Comparison of ENCODE assay signal across 19 mouse cellular contexts in the genomic region with DNA sequence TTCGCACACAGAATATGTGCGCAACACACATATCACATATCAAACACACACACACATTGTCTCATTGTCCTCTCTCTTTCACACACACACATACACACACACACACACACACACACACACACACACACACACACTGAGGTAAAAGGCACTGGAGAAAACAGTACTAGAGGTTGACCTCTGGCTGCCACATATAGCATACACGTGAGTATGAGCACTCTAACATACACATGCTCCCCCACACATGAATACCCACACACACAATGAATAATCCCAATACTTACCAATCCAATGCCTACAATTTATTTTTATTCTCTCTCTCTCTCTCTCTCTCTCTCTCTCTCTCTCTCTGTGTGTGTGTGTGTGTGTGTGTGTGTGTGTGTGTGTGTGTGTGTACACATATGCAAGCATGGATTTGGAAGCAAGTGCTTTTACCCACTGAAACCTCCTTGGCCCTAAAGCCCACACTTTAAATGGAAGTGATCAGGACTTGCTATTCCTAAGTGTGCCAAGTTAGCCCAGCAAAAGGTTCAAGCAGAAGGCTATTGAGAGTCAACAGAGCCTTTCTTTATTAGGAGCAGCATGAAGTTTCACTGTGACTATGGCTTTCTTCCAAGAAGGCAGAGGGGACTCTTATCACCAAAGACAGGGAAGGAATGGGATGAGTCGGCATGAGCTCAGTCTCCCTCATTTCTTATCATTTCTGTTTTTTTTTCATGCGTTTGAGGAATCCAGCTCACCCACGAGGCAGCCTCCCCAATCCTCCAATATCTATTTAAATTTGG. TPM values are rescaled to one million over a fixed set of nuclear protein-coding genes. Genes with fewer than 3 reads are reported as not detected.
A peak's percentile ranks its signal among the peaks of the same experiment; 100 is the strongest.
DNase-seq lines count a peak whose midpoint lies in the region; ATAC-seq and TF ChIP-seq lines count a peak whose summit lies in the region.
"Had no signal": no experiment of that assay in that cellular context is flagged by ENCODE, and none has a peak within 500 bp of the region (broad histone marks: within the 10 kb centered on the region; RNA-seq: fewer than 3 reads in every experiment).

No protein-coding gene starts in this region.

- WGBS in small intestine, adult 2 months, result 57% methylated on average over 6 of the region's 6 CpGs

- no peak for TF ChIP-seq POLR2A in small intestine, adult 2 months (IDR thresholded peaks at IDR 0.05; ENCODE audit: low read depth, low read length)

- 0 out of 2 replicates have a peak overlapping the region, but pooled peaks have one; percentile 3 for H3K27ac ChIP-seq in small intestine, adult 2 months (ENCODE audit: insufficient read depth, low read depth, low read length)
- H3K27ac ChIP-seq: embryonic facial prominence, embryonic 15.5 days; hindbrain, embryonic 14.5 days; limb, embryonic 13.5 days; neural tube, embryonic 12.5 days had no signal

- DNase-seq in Muller cell, postnatal 12 days (ENCODE audit: inconsistent ontology term), result peak; percentile 24
- peak; percentile 71 for DNase-seq in liver
- DNase-seq in right cerebral cortex, postnatal 25 days, result no peak
- no peak for DNase-seq in cerebellum, adult 9-11 months
- DNase-seq: adrenal gland, adult 8-10 months; gastrocnemius, postnatal 10 days; kidney, adult 18-20 months; kidney, postnatal 25 days; layer of hippocampus, postnatal 36 days; thymus, adult 2 months had no signal

- H3K27me3 ChIP-seq in megakaryocyte, embryonic 14.5 days (replicated peaks), result no peaks in the 10 kb centered on the region
- no peaks in the 10 kb centered on the region for H3K27me3 ChIP-seq in small intestine, adult 2 months (ENCODE audit: control insufficient read depth, insufficient read depth, low read length)
- H3K27me3 ChIP-seq: embryonic facial prominence, embryonic 15.5 days; limb, embryonic 13.5 days; neural tube, embryonic 12.5 days had no signal

- H3K4me3 ChIP-seq in megakaryocyte, embryonic 14.5 days (replicated peaks), result peak overlapping the region; percentile 87
- no peak overlapping the region for H3K4me3 ChIP-seq in small intestine, adult 2 months (ENCODE audit: low read depth, low read length)
- H3K4me3 ChIP-seq: embryonic facial prominence, embryonic 15.5 days; limb, embryonic 13.5 days; neural tube, embryonic 12.5 days had no signal

- no peaks in the 10 kb centered on the region for H3K36me3 ChIP-seq in megakaryocyte, embryonic 14.5 days (replicated peaks; ENCODE audit: low read length)
- H3K36me3 ChIP-seq in small intestine, adult 2 months (ENCODE audit: control insufficient read depth, insufficient read depth, low read length), result no peaks in the 10 kb centered on the region
- H3K36me3 ChIP-seq: embryonic facial prominence, embryonic 15.5 days; limb, embryonic 13.5 days; neural tube, embryonic 12.5 days had no signal

- ATAC-seq in megakaryocyte, adult 5-6 weeks (ENCODE audit: poor library complexity, severe bottlenecking), result no peak
- ATAC-seq: forebrain, embryonic 16.5 days; midbrain, embryonic 16.5 days had no signal

- H3K4me1 ChIP-seq in megakaryocyte, embryonic 14.5 days, result peaks cover 78% of the 10 kb centered on the region
- H3K4me1 ChIP-seq in small intestine, adult 2 months (ENCODE audit: control insufficient read depth, insufficient read depth, insufficient read length, low read length), result peaks cover 23% of the 10 kb centered on the region; the same call in 1 of the 2 replicates
- H3K4me1 ChIP-seq: embryonic facial prominence, embryonic 15.5 days; limb, embryonic 13.5 days; neural tube, embryonic 12.5 days had no signal

- no peaks in the 10 kb centered on the region for H3K9me3 ChIP-seq in megakaryocyte, embryonic 14.5 days
- H3K9me3 ChIP-seq: embryonic facial prominence, embryonic 15.5 days; limb, embryonic 13.5 days; neural tube, embryonic 12.5 days had no signal

- no peak for TF ChIP-seq CTCF in small intestine, adult 2 months (IDR thresholded peaks at IDR 0.05; ENCODE audit: extremely low read depth, insufficient read length, insufficient replicate concordance, low read depth, low read length)

RNA-seq across cellular contexts. Expression of gene Mkrn1, which starts 8.9 kb away (rescaled TPM):
- polyA plus RNA-seq in megakaryocyte, embryonic 14.5 days (2012; ENCODE audit: insufficient read depth, low replicate concordance), result 107 and 108 TPM in 2 replicates
- total RNA-seq in megakaryocyte, adult 5-6 weeks (2015), result 108 and 111 TPM in 2 replicates
- 75.5 and 82.8 TPM in 2 replicates for total RNA-seq in megakaryocyte, adult 5-6 weeks (2017)
- polyA plus RNA-seq in small intestine, adult 2 months (2012; rRNA removed), result 55.7 and 124 TPM in 2 replicates

RNA-seq across cellular contexts. Expression of gene Rab19, which starts 48.2 kb away (rescaled TPM):
- not detected in 2 replicates for polyA plus RNA-seq in megakaryocyte, embryonic 14.5 days (2012; ENCODE audit: insufficient read depth, low replicate concordance)
- 4.2 and 4.6 TPM in 2 replicates for total RNA-seq in megakaryocyte, adult 5-6 weeks (2015)
- 7.0 and 7.6 TPM in 2 replicates for total RNA-seq in megakaryocyte, adult 5-6 weeks (2017)
- polyA plus RNA-seq in small intestine, adult 2 months (2012; rRNA removed), result 1.9 and 8.3 TPM in 2 replicates
- total RNA-seq: layer of hippocampus, postnatal 36 days had no signal
- polyA plus RNA-seq: midbrain, embryonic 16.5 days had no signal

RNA-seq across cellular contexts. Expression of gene Slc37a3, which starts 51.7 kb away (rescaled TPM):
- polyA plus RNA-seq in megakaryocyte, embryonic 14.5 days (2012; ENCODE audit: insufficient read depth, low replicate concordance), result 0.59 TPM in 1 of 2 replicates, not detected in the other
- 3.7 and 5.5 TPM in 2 replicates for total RNA-seq in megakaryocyte, adult 5-6 weeks (2015)
- 6.0 and 27.4 TPM in 2 replicates for total RNA-seq in megakaryocyte, adult 5-6 weeks (2017)
- polyA plus RNA-seq in small intestine, adult 2 months (2012; rRNA removed), result 9.1 and 13.2 TPM in 2 replicates

Comparison
In these comparisons a context has a peak if more than half of its experiments do, and no peak if none do; other contexts are left out.
1. DNase-seq: peak in Muller cell, postnatal 12 days (single experiment) and liver (single experiment); none in right cerebral cortex, postnatal 25 days (single experiment) and cerebellum, adult 9-11 months (single experiment).